Mouse (Mus musculus): Measurements from ENCODE around the gene Map3k11. TPM values are rescaled to one million over a fixed set of nuclear protein-coding genes. Genes with fewer than 3 reads are reported as not detected.

The Map3k11 gene
- polyA plus RNA-seq, 1 experiment from 2014 or later, result 29.4 TPM

- 31% methylated on average over 15 of the region's 15 CpGs for WGBS (ENCODE audit: missing documents)
- Histone ChIP-seq H3K79me2 (ENCODE audit: inconsistent target) (peaks cover 76% of the 10 kb centered on the region), H3K4me3 (ENCODE audit: inconsistent target) (peak overlapping the region; percentile 96), H3K27ac (peak overlapping the region; percentile 100), H3K36me3 (ENCODE audit: inconsistent target) (peaks cover 6% of the 10 kb centered on the region; the same call in 1 of the 2 replicates)
Measured at GRCm38 (mm10) chr19:5726961-5727578, 38.5 kb downstream of the Map3k11 start.

- Histone ChIP-seq H3K4me3 (ENCODE audit: inconsistent target) (peak overlapping the region; percentile 96), H3K79me2 (ENCODE audit: inconsistent target) (peaks cover 70% of the 10 kb centered on the region), H3K27ac (peak overlapping the region; percentile 100), H3K36me3 (ENCODE audit: inconsistent target) (no peaks in the 10 kb centered on the region)
- WGBS (ENCODE audit: missing documents), result 0% methylated on average over 13 of the region's 14 CpGs
Measured at GRCm38 (mm10) chr19:5727701-5728100, 39.2 kb downstream of the Map3k11 start.

GRCm38 (mm10) chr19:5728631-5729443 is 40.3 kb downstream of the Map3k11 start:
- Histone ChIP-seq H3K79me2 (ENCODE audit: inconsistent target) (peaks cover 58% of the 10 kb centered on the region), H3K27ac (peak overlapping the region; percentile 100), H3K36me3 (ENCODE audit: inconsistent target) (no peaks in the 10 kb centered on the region), H3K4me3 (ENCODE audit: inconsistent target) (peak overlapping the region; percentile 96)
- WGBS (ENCODE audit: missing documents), result 14% methylated on average over 31 of the region's 37 CpGs

- Histone ChIP-seq H3K27ac (peak within 1 kb of the TSS; percentile 100), H3K36me3 (ENCODE audit: inconsistent target) (no peaks in the 10 kb centered on the region), H3K4me3 (ENCODE audit: inconsistent target) (peak within 1 kb of the TSS; percentile 96), H3K79me2 (ENCODE audit: inconsistent target) (peaks cover 52% of the 10 kb centered on the region)
- under 1% methylated on average over 37 of the region's 37 CpGs for WGBS (ENCODE audit: missing documents)
Measured at GRCm38 (mm10) chr19:5729444-5729815, 40.9 kb downstream of the Map3k11 start, which contains the start of gene Fam89b. Fam89b (minus strand) TSS chr19:5729653.

- Histone ChIP-seq H3K27ac (no peak overlapping the region), H3K4me3 (ENCODE audit: inconsistent target) (peak overlapping the region; percentile 64), H3K36me3 (ENCODE audit: inconsistent target) (no peaks in the 10 kb centered on the region), H3K79me2 (ENCODE audit: inconsistent target) (peaks cover 45% of the 10 kb centered on the region)
- WGBS (ENCODE audit: missing documents), result 82% methylated on average over 26 of the region's 29 CpGs
Measured at GRCm38 (mm10) chr19:5730314-5731186, 42.0 kb downstream of the Map3k11 start.

- WGBS (ENCODE audit: missing documents), result 2% methylated on average over 47 of the region's 47 CpGs
Measured at GRCm38 (mm10) chr19:5731264-5731978, 42.9 kb downstream of the Map3k11 start.

GRCm38 (mm10) chr19:5734325-5734724 is 45.8 kb downstream of the Map3k11 start:
- Histone ChIP-seq H3K4me3 (ENCODE audit: inconsistent target) (no peak overlapping the region), H3K27ac (no peak overlapping the region), H3K79me2 (ENCODE audit: inconsistent target) (peaks cover 15% of the 10 kb centered on the region; the same call in 1 of the 2 replicates), H3K36me3 (ENCODE audit: inconsistent target) (no peaks in the 10 kb centered on the region)
- 74% methylated on average over 8 of the region's 9 CpGs for WGBS (ENCODE audit: missing documents)

More at GRCm38 (mm10) chr19:5731264-5731978, 42.9 kb downstream of the Map3k11 start:
- Histone ChIP-seq H3K27ac (no peak overlapping the region), H3K79me2 (ENCODE audit: inconsistent target) (peaks cover 38% of the 10 kb centered on the region), H3K36me3 (ENCODE audit: inconsistent target) (no peaks in the 10 kb centered on the region), H3K4me3 (ENCODE audit: inconsistent target) (peak overlapping the region; percentile 64)

- Histone ChIP-seq H3K36me3 (ENCODE audit: inconsistent target) (no peaks in the 10 kb centered on the region), H3K4me3 (ENCODE audit: inconsistent target) (no peak overlapping the region), H3K79me2 (ENCODE audit: inconsistent target) (no peaks in the 10 kb centered on the region), H3K27ac (no peak overlapping the region)
- WGBS (ENCODE audit: missing documents), result 81% methylated on average over 2 of the region's 2 CpGs
Measured at GRCm38 (mm10) chr19:5739446-5739845, 50.9 kb downstream of the Map3k11 start.

- Histone ChIP-seq H3K79me2 (ENCODE audit: inconsistent target) (no peaks in the 10 kb centered on the region), H3K27ac (no peak within 1 kb of the TSS), H3K36me3 (ENCODE audit: inconsistent target) (no peaks in the 10 kb centered on the region), H3K4me3 (ENCODE audit: inconsistent target) (no peak within 1 kb of the TSS)
- 84% methylated on average over 13 of the region's 14 CpGs for WGBS (ENCODE audit: missing documents)
Measured at GRCm38 (mm10) chr19:5740320-5741317, 52.1 kb downstream of the Map3k11 start, which contains the start of gene Ltbp3. Ltbp3 (plus strand) TSS chr19:5740904.

GRCm38 (mm10) chr19:5741641-5742240 is 53.2 kb downstream of the Map3k11 start:
- H3K4me3 ChIP-seq (ENCODE audit: inconsistent target), result no peak overlapping the region

GRCm38 (mm10) chr19:5742241-5742641 is 53.7 kb downstream of the Map3k11 start:
- 27% methylated on average over 30 of the region's 32 CpGs for WGBS (ENCODE audit: missing documents)
- H3K27ac ChIP-seq, result no peak overlapping the region
- H3K4me3 ChIP-seq (ENCODE audit: inconsistent target), result no peak overlapping the region
- no peaks in the 10 kb centered on the region for H3K79me2 ChIP-seq (ENCODE audit: inconsistent target)
- H3K36me3 ChIP-seq (ENCODE audit: inconsistent target), result no peaks in the 10 kb centered on the region

More at GRCm38 (mm10) chr19:5741641-5742240, 53.2 kb downstream of the Map3k11 start:
- Histone ChIP-seq H3K27ac (no peak overlapping the region), H3K36me3 (ENCODE audit: inconsistent target) (no peaks in the 10 kb centered on the region), H3K79me2 (ENCODE audit: inconsistent target) (no peaks in the 10 kb centered on the region)
- 3% methylated on average over 52 of the region's 55 CpGs for WGBS (ENCODE audit: missing documents)

GRCm38 (mm10) chr19:5743576-5743975 is 55.0 kb downstream of the Map3k11 start:
- Histone ChIP-seq H3K36me3 (ENCODE audit: inconsistent target) (no peaks in the 10 kb centered on the region), H3K79me2 (ENCODE audit: inconsistent target) (no peaks in the 10 kb centered on the region), H3K27ac (no peak overlapping the region), H3K4me3 (ENCODE audit: inconsistent target) (no peak overlapping the region)
- WGBS (ENCODE audit: missing documents), result 34% methylated on average over 5 of the region's 5 CpGs
